Mouse (Mus musculus) adrenal gland, postnatal 4 days (tissue): Measurements from ENCODE around the gene F830045P16Rik. TPM values are rescaled to one million over a fixed set of nuclear protein-coding genes. Genes with fewer than 3 reads are reported as not detected.
"Not testable (repeated sequence)": the region's sequence is repeated elsewhere in the genome, so short reads cannot be mapped to it uniquely, and the experiment has no call there.

Source experiments
- DNase-seq, 2 experiments: peaks; one replicate each; pipeline ENCODE4 v3.0.0; 2021 to 2022; ENCODE audit warnings: low spot score in 2 of 2, mixed read lengths in 2 of 2
- total RNA-seq, 2 experiments: library from RNA; stranded (reverse); gene quantifications; 2 replicates each; pipeline ENCODE4 v1.2.3; 2021

F830045P16Rik gene
- total RNA-seq, 2 experiments from 2014 or later: not detected

- DNase-seq: no peak
These were observed 46.7 kb downstream of the F830045P16Rik start for GRCm38 (mm10) chr2:129489496-129490285.

GRCm38 (mm10) chr2:129483150-129483549 is 53.3 kb downstream of the F830045P16Rik start:
- DNase-seq: no peak

GRCm38 (mm10) chr2:129471905-129472304 is 64.5 kb downstream of the F830045P16Rik start:
- no peak for DNase-seq

DNA sequence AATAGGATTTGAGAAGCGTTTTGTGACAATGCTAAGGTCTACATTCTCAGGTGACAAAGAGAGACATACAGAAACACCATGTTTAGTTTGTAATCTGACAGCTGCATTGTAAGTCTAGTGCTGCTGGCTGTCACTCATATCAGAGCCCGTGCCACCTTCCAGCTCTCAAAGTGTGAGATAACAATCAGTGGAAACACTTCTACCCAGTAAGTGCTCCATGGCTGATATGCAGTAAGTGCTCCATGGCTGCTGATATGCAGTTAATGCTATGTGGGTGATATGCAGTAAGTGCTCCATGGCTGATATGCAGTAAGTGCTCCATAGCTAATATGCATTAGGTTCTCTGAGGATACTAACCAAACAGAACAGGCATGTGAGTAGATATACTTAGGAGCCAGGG is 65.6 kb downstream of the F830045P16Rik start:
- no peak for DNase-seq

GRCm38 (mm10) chr2:129438772-129439171 is 97.6 kb downstream of the F830045P16Rik start:
- DNase-seq: not testable (repeated sequence)

DNA sequence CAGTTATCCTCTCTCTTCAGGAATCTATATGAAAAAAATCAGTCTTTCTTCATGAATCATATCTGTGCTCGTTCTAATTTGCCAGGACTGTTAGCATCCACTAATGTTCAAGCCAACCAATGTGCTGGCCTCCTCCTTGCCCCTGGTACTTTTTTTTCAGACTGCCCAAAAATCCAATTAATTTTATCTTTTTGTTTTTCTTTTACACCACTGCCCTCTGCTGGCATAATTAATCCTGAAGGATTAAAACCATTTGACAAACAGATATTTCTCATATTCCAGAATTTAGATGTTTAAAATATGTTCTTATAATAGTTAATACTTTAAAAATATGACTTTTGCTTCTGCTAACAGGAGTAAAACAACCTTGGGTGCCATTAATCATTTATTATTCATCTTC is 101.2 kb downstream of the F830045P16Rik start:
- DNase-seq: no peak

- DNase-seq: no peak
These were observed 112.7 kb downstream of the F830045P16Rik start for GRCm38 (mm10) chr2:129423741-129424140.

GRCm38 (mm10) chr2:129420897-129421561 is 115.4 kb downstream of the F830045P16Rik start:
- no peak for DNase-seq

DNA sequence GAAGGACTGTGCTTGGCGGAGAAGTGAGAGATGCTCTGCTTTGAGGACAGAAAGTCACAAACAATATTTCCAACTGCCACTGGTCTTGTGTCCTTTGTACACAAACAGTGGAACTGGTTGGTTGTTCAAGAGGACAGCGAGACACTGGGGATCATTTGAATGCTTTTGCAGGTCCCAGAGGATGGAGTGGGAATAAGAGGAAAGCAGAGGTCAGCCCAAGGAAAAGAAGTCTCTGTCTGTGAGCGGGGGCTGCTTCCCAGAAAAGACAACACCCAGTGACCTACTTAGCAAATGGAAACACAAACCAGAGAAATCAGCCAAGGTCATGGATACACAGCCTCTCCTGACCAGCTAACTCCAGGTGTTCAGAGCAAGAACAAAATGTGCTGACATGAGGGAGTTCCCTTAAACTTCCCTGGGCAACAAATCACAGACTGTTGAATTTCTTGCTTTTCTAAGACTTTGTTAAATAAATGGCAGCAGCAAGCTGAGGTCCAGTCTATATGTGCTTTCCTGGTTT is 117.0 kb downstream of the F830045P16Rik start:
- DNase-seq: no peak

DNA sequence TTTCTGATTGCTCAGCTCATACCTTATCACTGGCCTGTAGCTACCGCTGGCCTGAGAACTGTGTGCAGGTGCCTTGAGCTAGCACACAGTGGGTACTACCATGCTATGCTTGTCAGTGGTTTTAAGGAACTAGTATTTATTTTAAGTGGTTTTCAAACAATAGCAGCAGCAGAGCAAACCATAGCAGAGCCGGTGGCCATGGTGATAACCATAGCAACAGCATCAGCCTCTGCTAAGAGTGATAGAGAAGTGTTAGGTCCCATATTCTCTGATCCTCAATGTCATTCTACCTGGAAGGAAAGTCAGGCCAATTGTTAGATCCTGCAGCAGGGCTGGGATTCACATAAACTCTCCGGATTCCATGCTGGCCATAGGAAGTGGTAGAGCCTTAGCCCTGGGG is 121.8 kb downstream of the F830045P16Rik start:
- no peak for DNase-seq

DNA sequence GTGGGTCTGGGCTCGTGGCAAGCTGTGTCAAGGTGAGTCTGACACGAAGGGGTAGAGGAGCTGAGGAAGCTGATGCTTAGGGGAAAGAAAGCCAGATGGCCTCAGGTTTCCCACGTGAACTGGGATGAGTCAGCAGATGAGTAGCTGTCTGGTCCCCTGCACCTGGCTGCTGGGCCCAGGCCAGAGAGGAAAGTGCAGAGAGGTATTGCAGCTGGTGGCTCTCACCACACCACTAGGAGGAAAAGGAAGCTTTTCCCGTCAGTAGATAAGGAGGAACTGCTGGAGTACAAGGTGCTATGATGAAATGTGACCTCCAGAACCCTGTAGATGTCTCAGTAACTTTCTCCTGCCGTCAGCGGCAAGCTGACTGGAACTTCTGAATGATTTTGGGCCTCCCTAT is 122.9 kb downstream of the F830045P16Rik start:
- no peak for DNase-seq

DNA sequence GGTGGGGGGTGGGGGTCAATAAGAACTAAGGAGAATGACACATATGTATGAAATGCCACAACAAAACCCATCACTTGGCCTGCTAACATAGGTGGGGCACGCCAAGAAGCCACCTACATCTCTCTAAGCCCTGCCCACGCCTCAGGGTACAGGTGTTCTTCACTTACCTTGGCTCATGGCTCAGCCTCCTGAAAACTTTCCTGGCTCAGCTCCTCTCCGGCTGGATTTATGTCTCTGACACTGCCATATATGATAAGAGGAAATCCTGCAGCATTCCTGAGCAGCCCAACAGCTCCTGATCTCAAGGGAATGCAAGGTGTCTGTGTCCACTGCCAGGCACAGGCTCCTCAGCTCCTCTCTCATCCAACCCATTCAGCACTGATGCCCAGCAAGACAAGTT is 124.8 kb downstream of the F830045P16Rik start:
- DNase-seq: no peak

DNA sequence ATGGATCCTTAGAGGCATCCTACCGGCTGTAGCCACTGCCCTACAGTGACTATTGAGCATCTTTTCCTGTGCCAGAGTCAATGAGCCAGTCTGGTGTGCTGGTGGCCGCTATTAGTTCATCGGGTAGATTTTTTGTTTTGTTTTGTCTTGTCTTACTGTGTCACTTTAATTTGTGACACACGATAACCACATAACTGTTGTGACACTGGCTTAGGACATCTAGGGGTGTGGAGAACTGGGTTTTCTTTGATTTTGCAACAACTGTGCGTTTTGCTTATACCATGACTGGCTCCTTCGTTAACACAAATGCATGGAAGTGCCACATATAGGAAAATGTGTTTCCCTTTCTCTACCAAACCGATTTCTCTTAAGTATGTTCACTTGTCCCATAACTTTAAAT is 126.1 kb downstream of the F830045P16Rik start:
- DNase-seq: no peak

DNA sequence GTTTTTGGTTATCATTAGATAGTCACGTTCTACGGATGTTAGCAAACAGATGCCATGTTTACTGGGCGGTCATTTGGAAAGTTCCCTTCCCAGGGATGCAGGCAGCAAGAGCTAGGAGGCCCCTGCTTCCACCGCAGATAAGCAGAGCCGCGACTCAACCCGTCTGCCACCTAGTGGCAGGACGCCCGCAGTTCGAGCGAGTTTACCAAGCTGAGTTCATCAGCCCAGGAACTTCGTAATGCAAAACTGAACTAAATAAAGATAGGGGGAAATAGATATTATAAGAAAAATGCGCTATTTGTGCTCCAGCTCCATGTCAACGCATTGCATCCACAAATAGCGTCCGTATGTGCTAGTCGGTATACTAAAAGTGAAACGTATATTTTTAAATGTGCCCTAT is 127.9 kb downstream of the F830045P16Rik start:
- DNase-seq: peak; percentile 56 to 57

Other genes with a start within 250 kb of the F830045P16Rik start
- gene Ckap2l, start 239.4 kb downstream of the F830045P16Rik start, total RNA-seq: 10 to 100 TPM; 16.8 to 18.1 TPM
- gene Il1a, start 226.6 kb downstream of the F830045P16Rik start, total RNA-seq: under 1 TPM; 0.34 to 0.40 TPM
- gene Il1b, start 165.5 kb downstream of the F830045P16Rik start, total RNA-seq: under 1 TPM; 0.23 to 0.67 TPM
- 10 to 100 TPM; 76.8 to 79.1 TPM for gene Sirpa, start 56.2 kb upstream of the F830045P16Rik start, total RNA-seq
- under 1 TPM; 0.56 to 0.73 TPM for gene Pdyn, start 163.2 kb upstream of the F830045P16Rik start, total RNA-seq